Mouse (Mus musculus) activated CD4-positive, CD25-positive, alpha-beta regulatory T cell, adult 4 months (primary cell): ENCODE results near the gene Olfr324. TPM values are rescaled to one million over a fixed set of nuclear protein-coding genes. Genes with fewer than 3 reads are reported as not detected.

Experiments used
- ATAC-seq: one replicate; pipeline ENCODE4 v1.8.0; 2017
- polyA plus RNA-seq, 2 experiments: library from polyadenylated mRNA; unstranded; fragments of 100-300 nt; shearing (Covaris generic); gene quantifications; one replicate each; pipeline ENCODE4 v1.2.1; 2017

The Olfr324 gene
- polyA plus RNA-seq = not detected

GRCm38 (mm10) chr11:58594814-58595213, at the start of gene Olfr324:
Gene Olfr324, plus strand, starts transcription at chr11:58595114.
- ATAC-seq = no peak

GRCm38 (mm10) chr11:58546322-58546721, 48.6 kb upstream of the Olfr324 start, which contains the start of gene Olfr329-ps:
Gene Olfr329-ps, minus strand, starts transcription at chr11:58546422.
- ATAC-seq = no peak

- no peak for ATAC-seq
These were observed 39.4 kb upstream of the Olfr324 start, which contains the start of gene Olfr328 for GRCm38 (mm10) chr11:58555536-58555935. Gene Olfr328, minus strand, starts transcription at chr11:58555636.

GRCm38 (mm10) chr11:58570405-58570804, 24.5 kb upstream of the Olfr324 start, which contains the start of gene Olfr224:
Gene Olfr224, minus strand, starts transcription at chr11:58570553.
- no peak for ATAC-seq

GRCm38 (mm10) chr11:58577430-58577829, 17.5 kb upstream of the Olfr324 start, which contains the start of gene Olfr325:
Gene Olfr325, plus strand, starts transcription at chr11:58577730.
- no peak for ATAC-seq

- ATAC-seq = no peak
These were observed 16.3 kb upstream of the Olfr324 start for GRCm38 (mm10) chr11:58578636-58579035.

- no peak for ATAC-seq
These were observed 7.0 kb upstream of the Olfr324 start for GRCm38 (mm10) chr11:58587898-58588348.

- ATAC-seq = no peak
These were observed 6.2 kb upstream of the Olfr324 start for GRCm38 (mm10) chr11:58588620-58589250.

- ATAC-seq = no peak
These were observed 2.9 kb downstream of the Olfr324 start for GRCm38 (mm10) chr11:58597837-58598236.

- ATAC-seq = no peak
These were observed 7.1 kb downstream of the Olfr324 start for GRCm38 (mm10) chr11:58602062-58602461.

GRCm38 (mm10) chr11:58602800-58603560, 8.1 kb downstream of the Olfr324 start:
- ATAC-seq = no peak

GRCm38 (mm10) chr11:58604688-58605087, 9.8 kb downstream of the Olfr324 start:
- ATAC-seq = no peak

- no peak for ATAC-seq
These were observed 10.3 kb downstream of the Olfr324 start for GRCm38 (mm10) chr11:58605228-58605627.

- no peak for ATAC-seq
These were observed 11.4 kb downstream of the Olfr324 start for GRCm38 (mm10) chr11:58606177-58606919.

- ATAC-seq = no peak
These were observed 12.1 kb downstream of the Olfr324 start for GRCm38 (mm10) chr11:58607030-58607429.

GRCm38 (mm10) chr11:58613359-58613758, 18.4 kb downstream of the Olfr324 start:
- no peak for ATAC-seq

GRCm38 (mm10) chr11:58614526-58614925, 19.6 kb downstream of the Olfr324 start:
- no peak for ATAC-seq

GRCm38 (mm10) chr11:58615975-58616374, 21.1 kb downstream of the Olfr324 start, which contains the start of gene 2210407C18Rik:
Gene 2210407C18Rik, minus strand, starts transcription at chr11:58616075.
- no peak for ATAC-seq

GRCm38 (mm10) chr11:58618369-58618768, 23.5 kb downstream of the Olfr324 start:
- no peak for ATAC-seq

GRCm38 (mm10) chr11:58618793-58619192, 23.9 kb downstream of the Olfr324 start:
- ATAC-seq = no peak

- no peak for ATAC-seq
These were observed 31.2 kb downstream of the Olfr324 start for GRCm38 (mm10) chr11:58626146-58626545.

GRCm38 (mm10) chr11:58630401-58630800, 35.5 kb downstream of the Olfr324 start, which contains the start of gene Olfr323:
Gene Olfr323, minus strand, starts transcription at chr11:58630501.
- no peak for ATAC-seq

- no peak for ATAC-seq
These were observed 40.0 kb downstream of the Olfr324 start for GRCm38 (mm10) chr11:58634878-58635277.
